ENCODE assay signal across 8 mouse cellular contexts in genomic region chr2:115855511-115856400, GRCm38 (mm10).
DNase-seq lines count a peak whose midpoint lies in the region; ATAC-seq lines count a peak whose summit lies in the region.

No protein-coding gene starts in this region.

- DNase-seq in ZHBTc4 (ENCODE audit: low read depth, low spot score), result peak; percentile 88
- DNase-seq in cerebellum, postnatal 4 days (ENCODE audit: low spot score in 2 of 2), result peak; percentile 79 to 82
- peak; percentile 87 for DNase-seq in gastrocnemius, postnatal 14 days
- DNase-seq in left cerebral cortex, adult 8-10 months (ENCODE audit: low spot score in 2 of 2), result peak; percentile 62 to 73
- DNase-seq in right cerebral cortex, adult 2 months (ENCODE audit: low spot score in 2 of 2), result peak; percentile 86 to 88
- DNase-seq in urinary bladder, postnatal 36 days (ENCODE audit: low spot score in 2 of 2), result peak; percentile 72 to 85

- ATAC-seq in inflammation-experienced regulatory T-cells, adult 6 months, result peak; percentile 52
- peak; percentile 89 for ATAC-seq in megakaryocyte, adult 5-6 weeks (ENCODE audit: poor library complexity, severe bottlenecking)

- intact Hi-C loops in gastrocnemius, postnatal 14 days (cut with DNase I; ENCODE audit: low total_unique reads), result loop anchor here (10.0 kb wide), 2 partner anchors 209 to 249 kb away; partner anchors contain the start of gene Meis2

Comparison
In these comparisons a context has a peak if more than half of its experiments do, and no peak if none do; other contexts are left out.
1. Peak in every context shown above with its lines: DNase-seq and ATAC-seq.